Mouse (Mus musculus): ENCODE measurements around the gene Slc35f1.

DNA sequence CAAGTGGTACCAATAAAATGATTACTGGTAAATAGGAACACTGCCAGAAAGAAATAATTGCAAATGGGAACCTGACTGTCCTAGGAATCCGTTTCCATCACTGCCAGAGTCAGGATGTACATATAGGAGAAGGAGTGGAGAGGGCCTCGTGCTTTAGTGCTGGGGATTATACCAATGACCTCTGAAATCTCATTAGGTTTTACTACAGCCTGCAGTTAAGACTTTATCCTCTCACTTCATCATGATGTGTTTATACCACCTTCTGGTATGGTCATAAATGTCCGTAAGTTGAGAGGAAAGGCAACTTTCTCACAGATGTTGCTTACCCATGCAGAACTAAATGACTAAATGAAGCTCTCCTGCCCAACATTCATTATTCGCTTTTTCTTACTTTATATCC is 401.2 kb downstream of the Slc35f1 start:
- TF ChIP-seq CTCF (IDR thresholded peaks at IDR 0.05; ENCODE audit: low read depth) (no peak), EP300 (IDR thresholded peaks at IDR 0.05; ENCODE audit: low read depth) (no peak)

Measured in liver, postnatal 0 days (tissue).